Mouse (Mus musculus): Measurements from ENCODE around the gene Taldo1.

Gene Taldo1

DNA sequence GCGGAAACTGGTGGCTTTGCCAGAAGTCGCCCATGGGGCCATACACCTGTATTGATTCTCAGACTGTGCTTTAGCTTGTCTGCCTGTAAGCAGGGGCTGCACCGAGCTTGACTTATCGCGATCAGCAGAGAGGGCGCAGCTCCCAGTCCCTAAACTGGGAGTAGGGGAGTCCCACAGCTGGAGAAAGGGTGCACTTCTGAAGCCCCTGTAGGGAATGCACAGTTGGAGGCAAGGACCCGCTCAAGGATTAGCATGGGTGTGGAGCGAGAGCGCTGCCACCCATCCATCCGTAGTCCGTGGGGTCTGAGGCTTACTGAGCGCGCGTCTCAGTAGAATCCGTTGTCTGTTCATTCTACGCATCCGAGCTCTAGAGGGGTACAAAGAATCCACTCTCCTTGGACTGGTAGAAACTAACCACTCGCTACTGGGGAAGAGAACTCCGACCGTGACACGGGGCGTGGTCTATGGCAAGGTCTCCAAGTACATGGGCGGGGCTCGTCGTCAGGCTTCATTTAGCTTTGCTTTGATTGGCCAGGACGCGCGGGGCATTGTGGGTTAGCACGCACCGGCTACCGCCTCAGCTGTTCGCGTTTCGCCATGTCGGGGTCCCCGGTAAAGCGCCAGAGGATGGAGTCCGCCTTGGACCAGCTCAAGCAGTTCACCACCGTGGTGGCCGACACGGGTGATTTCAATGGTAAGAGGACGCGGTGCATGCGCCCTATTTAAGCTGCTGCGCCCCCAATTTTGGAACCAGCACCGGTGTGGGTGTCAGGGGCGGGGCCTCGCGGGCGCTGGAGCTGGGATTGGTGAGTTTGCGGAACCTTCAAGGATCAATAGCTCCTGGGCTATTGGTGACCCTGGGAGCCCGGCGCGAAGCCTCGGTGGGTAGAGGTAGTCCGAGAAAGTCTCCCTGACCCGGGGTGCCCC, at the start of gene Taldo1:
Gene Taldo1 (plus strand): TSS at position 575 of the 927 bp plus-strand sequence.
- peak; percentile 96 to 97 for DNase-seq

DNA sequence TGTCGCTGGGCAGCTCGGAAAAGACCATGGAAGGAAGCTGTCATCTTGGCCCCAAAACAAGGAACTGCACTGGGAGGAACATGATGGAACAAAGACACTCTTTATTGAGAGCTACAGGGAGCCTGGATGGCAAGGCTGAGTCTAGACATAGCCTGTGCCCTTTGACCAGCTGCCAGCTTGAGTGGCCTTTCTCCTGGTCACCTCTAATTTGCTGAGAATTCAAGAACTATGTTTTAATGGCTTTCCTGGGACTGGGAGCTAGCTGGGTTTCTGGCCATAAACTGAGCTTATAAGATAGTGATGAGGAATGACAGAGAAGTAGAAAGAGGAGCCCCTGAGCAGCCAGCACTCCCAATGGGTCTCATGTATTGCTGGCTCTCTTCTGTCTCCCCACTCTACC, 48.8 kb upstream of the Taldo1 start:
- DNase-seq = no peak

DNA sequence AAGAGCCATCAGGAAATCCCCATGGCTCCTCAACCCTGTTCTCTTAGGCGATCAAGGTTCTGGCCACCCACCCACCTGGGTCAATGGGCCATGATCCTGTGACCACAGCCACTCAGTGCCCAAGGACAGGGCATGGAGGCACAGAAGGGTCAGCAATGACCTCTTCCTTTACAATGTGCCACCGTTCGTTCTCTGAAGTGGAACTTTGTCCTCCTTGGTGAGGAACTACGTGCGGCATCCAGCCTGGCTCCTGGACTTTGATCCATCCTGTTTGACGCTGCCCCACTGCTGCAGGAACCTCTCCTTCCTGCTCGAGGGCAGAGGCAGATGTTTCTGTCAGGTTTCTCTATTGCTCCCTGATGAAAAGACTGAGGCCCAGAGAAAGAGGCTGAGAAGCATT, 48.3 kb upstream of the Taldo1 start:
- no peak for DNase-seq

DNA sequence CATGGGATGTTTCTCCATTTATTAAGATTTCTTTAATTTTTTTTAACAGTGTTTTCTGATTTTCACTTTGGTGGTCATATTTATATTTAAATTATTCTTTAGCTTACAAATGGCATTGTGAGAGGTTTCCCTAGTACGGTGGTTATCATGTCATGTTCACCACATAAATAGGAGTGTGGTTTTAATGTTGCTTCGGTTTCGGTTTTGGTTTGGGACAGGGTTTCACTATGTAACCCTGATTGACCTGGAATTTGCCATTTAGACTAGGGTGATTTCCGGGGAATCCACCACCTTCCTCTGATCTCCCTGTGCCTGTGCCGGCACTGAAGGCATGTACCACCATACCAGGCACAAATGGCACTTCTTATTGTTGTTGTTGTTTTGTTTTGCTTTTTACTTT, 47.2 kb upstream of the Taldo1 start:
- DNase-seq = no peak

DNA sequence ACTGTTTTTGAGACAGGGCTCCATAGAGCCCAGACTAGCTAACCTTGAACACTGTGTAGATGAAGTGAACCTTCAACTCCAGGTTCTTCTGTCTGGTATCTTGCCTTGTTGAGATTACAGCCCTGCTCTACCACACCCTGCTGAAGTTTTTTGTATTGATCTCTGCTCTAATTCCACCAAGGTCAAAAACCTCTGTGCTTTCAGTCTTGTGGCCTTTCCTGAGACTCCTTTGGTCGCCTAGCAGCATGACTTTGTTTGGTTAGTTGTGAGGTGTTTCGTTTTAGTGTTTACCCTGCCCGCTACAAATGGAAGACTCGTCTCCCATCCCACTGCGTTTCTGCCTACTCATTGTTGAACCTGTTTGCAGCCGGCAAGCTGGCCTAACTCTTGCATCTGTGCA, 40.9 kb upstream of the Taldo1 start:
- no peak for DNase-seq

DNA sequence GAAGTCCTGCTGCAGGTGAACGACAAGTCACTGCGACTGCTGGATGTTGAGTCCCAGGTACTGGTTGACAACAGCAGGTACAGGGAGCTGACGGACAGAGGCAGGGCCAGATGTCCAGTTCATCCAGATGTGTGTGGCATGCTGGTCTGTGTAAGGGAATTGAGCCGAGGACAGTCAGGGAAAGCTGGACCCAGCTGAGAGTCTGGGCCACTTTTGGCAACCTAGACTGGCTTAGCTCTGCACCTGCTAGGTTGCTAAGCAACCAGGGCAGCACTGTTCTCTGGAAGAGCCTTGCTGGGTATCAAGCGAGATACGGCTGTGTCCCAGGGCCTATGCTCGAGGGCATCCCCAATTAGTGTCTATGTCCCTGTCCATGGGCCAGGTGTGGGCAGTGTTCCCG, 36.9 kb upstream of the Taldo1 start:
- no peak for DNase-seq

DNA sequence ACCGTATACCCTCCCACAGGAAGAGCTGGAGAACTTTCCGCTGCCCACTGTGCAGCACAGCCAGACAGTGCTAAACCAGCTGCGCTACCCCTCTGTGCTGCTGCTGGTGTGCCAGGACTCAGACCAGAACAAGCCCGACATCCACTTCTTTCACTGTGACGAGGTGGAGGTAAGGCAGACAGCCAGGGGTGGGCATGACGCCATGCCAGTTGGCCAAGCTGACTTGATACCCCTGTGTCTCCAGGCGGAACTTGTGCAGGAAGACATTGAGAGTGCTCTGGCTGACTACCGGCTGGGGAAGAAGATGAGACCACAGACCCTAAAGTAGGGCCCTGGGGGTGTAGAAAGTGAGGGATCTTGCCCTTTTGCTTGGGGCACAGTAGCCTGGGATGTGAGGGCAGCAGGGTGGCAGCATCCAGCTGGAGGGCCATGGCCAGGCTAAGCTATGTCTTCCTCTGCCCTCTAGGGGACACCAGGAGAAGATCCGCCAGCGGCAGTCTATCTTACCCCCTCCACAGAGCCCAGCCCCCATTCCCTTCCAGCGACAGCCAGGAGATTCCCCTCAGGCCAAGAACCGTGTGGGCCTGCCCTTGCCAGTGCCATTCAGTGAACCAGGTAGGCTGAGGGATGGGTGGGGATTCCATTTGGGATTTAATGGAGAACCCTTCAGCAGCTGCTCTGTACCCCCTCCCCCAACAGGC, 36.2 kb upstream of the Taldo1 start:
- DNase-seq = no peak

DNA sequence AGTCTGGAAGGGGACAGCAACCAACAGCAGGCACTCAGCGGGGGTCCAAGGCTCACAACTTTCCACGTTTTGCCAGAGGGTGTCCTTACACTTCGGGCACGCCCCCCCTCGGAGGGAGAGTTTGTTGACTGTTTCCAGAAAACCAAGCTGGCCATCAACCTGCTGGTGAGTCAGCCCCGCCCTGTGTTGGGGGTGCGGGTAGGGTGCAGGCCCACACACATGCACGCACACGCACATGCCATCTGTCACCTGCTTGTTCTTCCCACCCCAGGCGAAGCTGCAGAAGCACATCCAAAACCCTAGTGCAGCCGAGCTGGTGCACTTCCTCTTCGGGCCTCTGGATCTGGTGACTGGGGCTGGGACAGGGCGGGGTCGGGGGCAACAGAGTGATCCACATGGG, 35.0 kb upstream of the Taldo1 start:
- no peak for DNase-seq

DNA sequence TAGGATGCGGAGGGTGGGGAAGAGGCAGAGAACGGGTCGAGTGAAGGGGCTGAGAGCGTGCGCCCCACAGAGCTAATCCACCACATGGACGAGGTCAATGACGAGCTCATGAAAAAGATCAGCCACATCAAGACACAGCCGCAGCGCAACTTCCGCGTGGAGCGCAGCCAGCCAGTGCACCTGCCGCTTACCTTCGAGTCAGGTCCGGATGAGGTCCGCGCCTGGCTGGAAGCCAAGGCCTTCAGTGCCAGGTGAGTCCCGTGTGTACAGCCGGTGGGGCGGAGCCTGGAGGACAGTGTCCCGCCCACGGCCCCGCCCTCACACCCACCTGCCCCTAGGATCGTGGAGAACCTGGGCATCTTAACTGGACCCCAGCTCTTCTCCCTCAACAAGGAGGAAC, 30.5 kb upstream of the Taldo1 start:
- peak; percentile 69 to 84 for DNase-seq

DNA sequence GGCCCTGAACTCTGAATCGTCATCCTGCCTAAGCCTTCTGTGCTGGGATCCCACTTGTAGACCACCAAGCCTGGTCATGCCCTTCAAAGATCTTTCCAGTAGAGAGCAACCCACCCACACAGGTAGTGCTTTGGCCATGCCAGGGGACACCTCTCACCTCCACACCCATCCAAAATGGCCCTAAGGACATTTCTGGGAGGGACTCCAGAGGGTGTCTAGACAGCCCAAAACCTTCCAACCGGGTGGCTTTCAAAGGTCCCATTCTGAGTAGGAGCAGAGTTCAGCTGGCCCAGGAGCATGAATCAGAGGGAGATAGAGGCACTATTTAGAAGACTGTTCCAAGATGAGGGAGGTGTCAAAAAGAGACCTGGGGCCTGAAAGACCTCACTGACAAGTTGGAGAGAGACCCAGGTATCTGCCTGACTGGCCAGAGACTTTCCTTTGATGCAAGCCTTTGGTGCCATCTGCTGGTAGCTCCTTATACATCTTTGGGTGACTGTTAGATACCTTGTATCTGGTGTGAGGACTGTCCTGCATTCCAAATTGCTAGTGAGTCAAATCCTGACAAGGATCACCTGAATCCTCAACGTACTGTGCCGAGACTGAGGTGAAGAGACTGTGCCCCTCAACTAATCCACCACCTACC, 28.8 kb upstream of the Taldo1 start:
- DNase-seq = peak in 1 of 2 experiments; percentile 78

DNA sequence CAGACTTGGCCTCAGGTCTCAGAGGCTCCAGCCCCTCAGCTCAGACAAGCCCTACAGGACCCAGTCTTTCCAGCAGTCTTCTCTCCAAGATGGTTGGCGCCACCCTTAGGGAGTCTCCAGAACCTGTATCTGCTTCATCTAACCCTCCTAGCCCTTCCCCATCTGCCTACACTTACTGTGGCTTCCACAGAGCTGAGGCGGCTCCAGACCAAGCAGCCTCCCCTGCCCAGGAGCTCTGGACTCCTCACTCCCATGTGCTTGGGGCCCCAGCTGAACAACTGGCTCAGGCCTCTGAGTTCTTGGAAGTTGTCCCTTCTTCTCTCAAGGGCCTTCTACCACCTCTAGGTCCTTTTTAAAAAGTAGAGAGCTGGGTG, 28.3 kb upstream of the Taldo1 start:
- DNase-seq = no peak

DNA sequence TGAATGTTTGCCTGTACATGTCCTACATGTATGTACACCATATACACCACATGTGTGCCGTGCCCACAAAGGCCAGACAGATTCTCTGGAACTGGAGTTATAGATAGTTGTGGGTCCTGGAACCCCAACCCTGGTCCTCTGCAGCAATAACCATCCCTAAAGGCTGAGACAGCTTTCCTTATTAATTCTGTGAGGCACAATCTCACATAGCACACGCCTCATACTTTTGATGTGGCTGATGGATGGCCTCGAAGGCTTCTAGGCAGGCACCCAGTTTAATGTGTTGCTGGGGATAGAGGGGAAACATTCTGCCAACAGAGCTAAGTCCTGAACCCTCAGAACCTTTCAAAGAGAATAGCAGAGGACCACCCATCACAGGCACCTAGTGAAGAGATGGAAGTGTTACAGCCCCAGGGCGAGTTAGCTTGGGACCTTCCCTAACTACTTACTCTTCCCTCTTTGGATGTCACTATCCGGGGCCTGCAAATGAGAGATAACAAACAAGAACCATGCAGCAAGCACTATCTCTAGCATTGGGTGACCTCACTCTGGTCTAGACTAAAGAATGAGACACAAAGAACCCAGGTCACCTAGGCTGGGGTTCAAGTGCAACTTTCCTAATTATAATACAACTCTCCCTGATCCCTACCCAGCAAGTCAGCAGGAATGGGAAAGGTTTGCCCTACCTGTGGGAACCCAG, 27.5 kb upstream of the Taldo1 start:
- no peak for DNase-seq

DNA sequence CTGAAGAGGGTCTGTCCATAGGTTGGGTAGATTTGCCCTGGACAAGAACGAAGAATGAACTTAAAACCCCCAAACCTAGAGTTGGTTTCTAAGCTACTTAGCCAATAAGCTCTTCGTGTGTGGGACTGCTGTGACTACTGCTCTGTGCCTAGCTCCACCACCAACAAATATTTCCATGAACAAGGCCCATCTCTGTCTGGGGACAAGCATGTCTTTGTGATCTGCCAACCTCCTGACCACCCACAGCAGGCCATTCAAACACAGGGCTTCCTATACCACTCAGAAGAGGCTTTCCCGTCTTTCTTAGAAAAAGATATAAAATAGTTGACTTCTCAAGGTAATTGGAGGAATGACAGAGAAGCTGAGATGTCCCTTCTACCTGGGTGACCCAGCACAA, 27.0 kb upstream of the Taldo1 start:
- no peak for DNase-seq

DNA sequence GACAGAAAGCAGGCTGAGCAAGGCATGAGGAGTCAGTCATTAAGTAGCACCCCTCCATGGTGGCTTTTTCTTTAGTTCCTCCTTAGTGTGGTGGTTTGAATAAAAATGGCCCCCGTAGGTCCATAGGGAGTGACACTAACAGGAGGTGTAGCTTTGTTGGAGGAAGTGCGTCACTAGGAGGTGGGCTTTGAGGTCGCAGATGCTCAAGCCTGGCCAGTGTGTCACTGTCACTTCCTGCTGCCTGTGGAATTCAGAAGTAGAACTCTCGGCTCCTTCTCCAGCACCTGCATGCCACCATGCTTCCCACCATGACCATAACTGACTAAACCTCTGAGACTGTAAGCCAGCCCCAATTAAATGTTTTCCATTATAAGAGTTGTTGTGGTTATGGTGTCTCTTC, 24.6 kb upstream of the Taldo1 start:
- DNase-seq = no peak

DNA sequence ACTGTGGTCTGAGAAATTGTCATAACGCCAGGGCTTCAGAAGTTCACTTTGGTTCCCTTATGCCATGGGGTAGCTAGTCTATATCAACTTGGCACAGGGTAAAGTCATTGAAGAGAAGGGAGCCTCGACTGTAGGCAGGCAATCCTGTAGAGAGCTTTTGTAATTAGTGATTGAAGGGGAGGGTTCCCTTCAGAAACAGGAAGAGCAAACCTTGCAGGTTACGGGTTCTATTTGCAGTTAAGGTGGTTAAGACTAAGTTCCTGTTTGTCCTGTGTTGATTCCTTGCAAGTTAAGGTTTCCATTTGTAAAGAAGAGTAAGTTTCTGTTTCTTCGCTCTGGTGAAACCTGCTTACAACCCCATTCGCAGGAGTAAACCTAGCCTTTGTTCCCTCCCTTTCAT, 22.1 kb upstream of the Taldo1 start:
- DNase-seq = no peak

DNA sequence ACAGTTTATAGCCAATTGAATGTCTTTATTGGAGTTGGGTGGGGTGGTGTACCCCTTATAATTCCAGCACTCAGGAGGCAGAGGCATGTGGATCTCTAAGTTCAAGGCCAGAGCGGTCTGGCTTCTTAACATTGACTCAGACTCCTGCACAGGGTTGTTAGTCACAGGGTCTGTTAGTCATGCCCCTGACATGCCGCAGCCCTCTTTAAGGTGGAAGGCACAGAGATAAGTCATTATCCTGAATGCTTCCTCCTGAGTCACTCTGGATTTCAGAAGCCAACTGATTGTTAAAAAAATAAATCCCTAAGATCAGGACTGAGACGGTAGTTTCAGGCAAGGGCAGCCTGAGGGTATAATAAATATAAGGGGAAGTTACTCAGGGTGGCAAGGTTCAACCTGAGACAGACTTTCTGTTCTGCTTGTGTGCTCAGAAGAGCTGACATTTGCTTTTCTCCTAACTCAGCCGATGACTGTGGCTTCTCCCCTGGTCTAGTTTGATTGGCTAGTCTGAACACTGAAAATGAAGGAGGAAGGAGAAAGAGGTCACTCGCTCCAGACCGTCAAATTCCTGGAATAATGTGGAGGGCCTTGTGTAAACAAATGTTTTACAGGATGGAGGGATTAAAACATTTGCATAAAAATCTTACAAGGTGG, 19.9 kb upstream of the Taldo1 start:
- no peak for DNase-seq

DNA sequence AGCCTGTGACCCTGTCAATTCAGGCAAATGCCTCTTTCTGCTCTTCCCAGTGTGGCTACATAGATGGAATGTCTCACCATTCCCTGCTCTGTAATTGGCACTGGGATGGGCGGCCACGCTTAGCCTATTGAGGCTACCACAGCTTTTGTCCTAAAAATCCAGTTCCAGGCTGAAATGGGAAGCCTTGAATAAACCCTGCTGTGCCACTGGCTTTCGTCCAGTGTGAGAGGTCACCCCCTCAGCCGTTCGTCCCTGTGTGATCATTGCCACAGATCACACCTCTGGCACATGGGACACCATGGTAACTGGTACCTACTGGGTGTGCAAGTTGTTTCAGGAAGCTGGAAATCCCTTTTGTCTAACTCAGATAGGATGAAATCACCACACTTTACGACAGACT, 18.4 kb upstream of the Taldo1 start:
- no peak for DNase-seq

DNA sequence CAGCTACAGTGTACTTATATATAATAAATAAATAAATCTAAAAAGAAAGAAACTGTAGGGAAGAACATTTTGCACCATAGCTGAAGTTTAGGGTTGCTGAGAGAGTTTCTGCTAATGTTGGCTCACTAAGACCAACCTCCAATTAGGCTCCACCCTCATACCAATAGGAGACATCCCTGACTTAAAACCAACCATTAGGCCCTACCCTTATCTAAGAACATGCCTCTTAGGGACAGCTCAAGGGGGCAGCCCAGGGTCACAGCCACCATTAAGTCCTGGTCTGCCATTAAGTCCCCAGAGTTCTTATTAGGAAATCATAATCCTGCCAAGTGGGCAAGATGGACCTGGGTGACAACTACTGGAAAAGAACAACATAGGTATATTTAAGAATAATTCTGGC, 17.6 kb upstream of the Taldo1 start:
- no peak for DNase-seq

DNA sequence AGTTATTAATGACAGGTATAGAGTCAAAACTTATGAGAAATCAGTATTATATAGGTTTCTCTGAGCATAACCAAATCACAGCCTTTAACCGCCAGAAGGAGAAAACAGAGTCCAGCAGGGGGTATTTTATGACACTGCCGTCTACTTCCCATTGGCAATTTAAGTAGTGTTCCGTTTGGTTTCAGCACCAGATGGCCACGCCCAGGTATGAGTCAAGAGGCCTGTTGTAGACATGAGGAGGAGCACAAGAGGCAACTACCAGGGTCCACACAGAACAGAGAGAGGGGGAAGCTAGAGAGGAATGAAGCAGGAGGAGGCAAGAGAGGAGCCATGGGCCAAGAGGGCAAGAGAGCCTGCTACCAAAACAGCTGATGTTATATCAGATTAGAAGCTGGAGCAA, 12.4 kb upstream of the Taldo1 start:
- peak in 1 of 2 experiments; percentile 51 for DNase-seq

DNA sequence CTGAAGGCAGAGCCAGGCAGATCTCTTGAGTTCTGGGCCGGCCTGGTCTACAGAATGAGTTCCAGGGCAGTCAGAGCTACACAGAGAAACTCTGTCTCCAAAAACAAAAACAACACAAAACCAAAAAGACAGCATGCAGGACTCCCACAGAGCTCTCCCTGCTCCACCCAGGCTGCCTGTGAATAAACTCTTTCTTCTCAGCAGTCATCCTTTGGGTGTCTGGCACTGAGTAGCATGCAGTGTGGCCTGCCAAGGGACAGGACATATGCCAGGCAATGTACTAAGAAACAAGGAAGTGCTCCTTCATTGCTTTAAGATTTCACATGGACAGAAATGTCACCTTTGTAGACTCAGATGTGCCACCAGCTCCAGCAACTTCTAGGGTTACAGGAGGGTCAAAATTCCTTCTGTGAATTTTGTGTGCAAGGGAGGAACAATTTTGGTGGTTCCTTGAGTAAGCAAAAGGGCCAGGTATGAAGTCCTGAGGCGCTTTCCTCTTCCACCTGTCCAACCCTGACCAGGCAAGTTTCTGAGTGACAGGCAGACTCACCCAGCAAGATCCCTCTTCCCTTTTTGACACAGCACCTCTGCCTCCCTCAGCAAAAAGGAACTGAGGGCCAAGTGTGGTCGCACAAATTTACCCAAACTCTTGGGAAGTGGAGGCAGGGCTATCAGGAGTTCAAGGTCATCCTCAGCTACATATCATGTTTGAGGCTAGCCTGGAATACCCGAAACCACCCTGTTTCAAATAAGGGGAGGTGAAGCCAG, 10.7 kb upstream of the Taldo1 start:
- no peak for DNase-seq

DNA sequence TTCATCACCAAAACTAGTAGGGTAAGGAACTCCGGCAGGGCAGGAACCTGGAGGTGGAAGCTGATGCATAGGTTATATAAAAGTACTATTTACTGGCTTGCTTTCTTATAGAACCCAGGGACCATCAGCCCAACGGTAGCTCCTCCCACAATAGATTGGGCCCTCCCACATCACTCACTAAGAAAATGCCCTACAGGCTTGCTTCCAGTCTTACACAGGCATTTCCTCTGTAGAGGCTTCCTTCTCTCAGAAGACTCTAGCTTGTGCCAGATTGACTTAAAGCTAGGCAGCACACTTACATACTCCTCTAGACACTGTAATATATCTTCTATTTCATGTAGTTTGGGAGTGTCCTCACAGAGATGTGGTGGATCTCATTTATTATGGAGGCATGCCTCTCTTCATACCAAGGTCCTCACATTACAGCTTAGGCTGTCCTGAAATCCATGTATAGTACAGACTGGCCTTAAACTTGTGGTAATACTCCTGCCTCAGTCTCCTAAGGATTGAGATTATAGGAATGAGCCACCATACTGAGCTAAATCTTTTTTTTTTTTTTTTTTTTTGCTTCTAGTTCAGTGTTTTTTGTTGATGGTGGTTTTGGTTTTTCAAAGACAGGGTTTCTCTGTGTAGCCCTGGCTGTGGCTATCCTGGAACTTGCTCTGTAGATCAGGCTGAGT, 4.1 kb upstream of the Taldo1 start:
- DNase-seq = no peak
